Mouse (Mus musculus): ENCODE data around the gene Slc35e4. TPM values are rescaled to one million over a fixed set of nuclear protein-coding genes. Genes with fewer than 3 reads are reported as not detected.
"Not testable (repeated sequence)": the region's sequence is repeated elsewhere in the genome, so short reads cannot be mapped to it uniquely, and the experiment has no call there.

Gene Slc35e4
- polyA plus RNA-seq, 1 experiment from 2014 or later, result 0.99 TPM

GRCm38 (mm10) chr11:3918738-3919137, 4.3 kb upstream of the Slc35e4 start:
- no peak for DNase-seq (ENCODE audit: low spot score)

GRCm38 (mm10) chr11:3913316-3914108, 952 bp downstream of the Slc35e4 start:
- DNase-seq (ENCODE audit: low spot score), result peak; percentile 76

- peak; percentile 9 for DNase-seq (ENCODE audit: low spot score)
Observed at GRCm38 (mm10) chr11:3912875-3913271, 1.6 kb downstream of the Slc35e4 start.

GRCm38 (mm10) chr11:3912100-3912874, 2.2 kb downstream of the Slc35e4 start:
- DNase-seq (ENCODE audit: low spot score), result no peak

- not testable (repeated sequence) for DNase-seq (ENCODE audit: low spot score)
Observed at GRCm38 (mm10) chr11:3911440-3911839, 3.0 kb downstream of the Slc35e4 start.

GRCm38 (mm10) chr11:3910513-3911310, 3.8 kb downstream of the Slc35e4 start:
- DNase-seq (ENCODE audit: low spot score), result no peak

GRCm38 (mm10) chr11:3909236-3909635, 5.2 kb downstream of the Slc35e4 start:
- no peak for DNase-seq (ENCODE audit: low spot score)

GRCm38 (mm10) chr11:3905446-3905845, 9.0 kb downstream of the Slc35e4 start:
- DNase-seq (ENCODE audit: low spot score), result no peak

- no peak for DNase-seq (ENCODE audit: low spot score)
Observed at GRCm38 (mm10) chr11:3904673-3905072, 9.8 kb downstream of the Slc35e4 start.

- DNase-seq (ENCODE audit: low spot score), result no peak
Observed at GRCm38 (mm10) chr11:3903046-3903445, 11.4 kb downstream of the Slc35e4 start.

- DNase-seq (ENCODE audit: low spot score), result no peak
Observed at GRCm38 (mm10) chr11:3902516-3902915, 11.9 kb downstream of the Slc35e4 start.

- DNase-seq (ENCODE audit: low spot score), result no peak
Observed at GRCm38 (mm10) chr11:3900296-3900695, 14.2 kb downstream of the Slc35e4 start.

GRCm38 (mm10) chr11:3895933-3896332, 18.5 kb downstream of the Slc35e4 start:
- no peak for DNase-seq (ENCODE audit: low spot score)

GRCm38 (mm10) chr11:3895458-3895857, 19.0 kb downstream of the Slc35e4 start:
- DNase-seq (ENCODE audit: low spot score), result no peak

- DNase-seq (ENCODE audit: low spot score), result peak; percentile 85
Observed at GRCm38 (mm10) chr11:3894406-3895281, 19.8 kb downstream of the Slc35e4 start, which contains the start of the genes 4921536K21Rik and Dusp18. Gene 4921536K21Rik, minus strand, starts transcription at chr11:3895098. Gene Dusp18, plus strand, starts transcription at chr11:3895240.

GRCm38 (mm10) chr11:3893970-3894369, 20.5 kb downstream of the Slc35e4 start:
- DNase-seq (ENCODE audit: low spot score), result no peak

GRCm38 (mm10) chr11:3887331-3887730, 27.1 kb downstream of the Slc35e4 start:
- no peak for DNase-seq (ENCODE audit: low spot score)

- DNase-seq (ENCODE audit: low spot score), result no peak
Observed at GRCm38 (mm10) chr11:3883711-3884110, 30.8 kb downstream of the Slc35e4 start.

GRCm38 (mm10) chr11:3879836-3880235, 34.6 kb downstream of the Slc35e4 start:
- DNase-seq (ENCODE audit: low spot score), result peak; percentile 78

GRCm38 (mm10) chr11:3878660-3879059, 35.8 kb downstream of the Slc35e4 start:
- DNase-seq (ENCODE audit: low spot score), result peak; percentile 57
